Mouse (Mus musculus) embryo, embryonic 9.5 days (tissue): ENCODE results near the gene Rabif.
"Not testable (repeated sequence)": the region's sequence is repeated elsewhere in the genome, so short reads cannot be mapped to it uniquely, and the experiment has no call there.

Experiments used
- DNase-seq: peaks from one replicate; pipeline ENCODE4 v3.0.0-alpha.2; 2017; ENCODE audit errors: extremely low spot score

The Rabif gene

GRCm38 (mm10) chr1:134494428-134495215, at the start of gene Rabif:
TSS of gene Rabif (plus strand) at chr1:134494648.
- DNase-seq, result peak; percentile 97

DNA sequence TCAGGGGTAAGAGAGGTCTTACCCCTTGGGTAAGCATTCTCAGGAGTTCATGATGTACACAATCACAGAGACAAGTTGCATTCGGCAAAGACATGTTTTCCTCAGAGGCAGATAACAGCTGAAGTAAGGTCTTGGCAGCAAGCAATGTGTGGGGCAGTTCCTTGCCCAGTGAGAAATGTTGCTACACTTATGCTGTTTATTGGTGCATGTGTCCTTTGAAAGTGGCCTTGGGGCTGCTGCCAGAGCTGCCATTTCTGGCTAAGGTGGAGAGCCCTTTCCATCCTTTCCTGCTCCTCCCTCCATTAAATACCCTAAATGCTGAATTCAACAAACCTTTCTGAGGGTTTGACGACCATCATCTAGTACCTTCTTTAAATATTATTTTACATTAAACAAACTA, 49.0 kb upstream of the Rabif start:
- no peak for DNase-seq

- DNase-seq, result not testable (repeated sequence)
These were observed 45.9 kb upstream of the Rabif start for GRCm38 (mm10) chr1:134448537-134448936.

- DNase-seq, result no peak
These were observed 44.2 kb upstream of the Rabif start for GRCm38 (mm10) chr1:134450201-134450600.

DNA sequence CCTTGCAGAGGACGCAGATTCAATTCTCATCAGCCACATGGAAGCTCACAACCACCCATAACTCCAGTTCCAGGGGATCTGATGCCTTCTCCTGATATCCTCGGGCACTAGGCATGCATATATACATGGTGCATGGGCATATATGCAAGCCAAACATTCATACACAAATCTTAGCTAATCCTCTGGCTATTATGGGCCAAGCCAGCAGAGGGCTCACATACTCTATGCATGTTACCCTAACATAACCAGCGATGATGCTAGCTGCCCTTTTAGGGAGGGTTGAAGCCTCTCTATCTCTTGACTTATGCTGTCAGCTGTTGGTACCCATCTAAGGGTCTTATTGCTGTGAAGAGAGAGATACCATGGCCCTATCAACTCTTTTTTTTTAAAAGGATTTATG, 43.5 kb upstream of the Rabif start:
- no peak for DNase-seq

- DNase-seq, result peak; percentile 98
These were observed 39.3 kb upstream of the Rabif start, which contains the start of gene Klhl12 for GRCm38 (mm10) chr1:134454904-134455824. TSS of gene Klhl12 (plus strand) at chr1:134455531.

GRCm38 (mm10) chr1:134456060-134456459, 38.4 kb upstream of the Rabif start:
- no peak for DNase-seq

DNA sequence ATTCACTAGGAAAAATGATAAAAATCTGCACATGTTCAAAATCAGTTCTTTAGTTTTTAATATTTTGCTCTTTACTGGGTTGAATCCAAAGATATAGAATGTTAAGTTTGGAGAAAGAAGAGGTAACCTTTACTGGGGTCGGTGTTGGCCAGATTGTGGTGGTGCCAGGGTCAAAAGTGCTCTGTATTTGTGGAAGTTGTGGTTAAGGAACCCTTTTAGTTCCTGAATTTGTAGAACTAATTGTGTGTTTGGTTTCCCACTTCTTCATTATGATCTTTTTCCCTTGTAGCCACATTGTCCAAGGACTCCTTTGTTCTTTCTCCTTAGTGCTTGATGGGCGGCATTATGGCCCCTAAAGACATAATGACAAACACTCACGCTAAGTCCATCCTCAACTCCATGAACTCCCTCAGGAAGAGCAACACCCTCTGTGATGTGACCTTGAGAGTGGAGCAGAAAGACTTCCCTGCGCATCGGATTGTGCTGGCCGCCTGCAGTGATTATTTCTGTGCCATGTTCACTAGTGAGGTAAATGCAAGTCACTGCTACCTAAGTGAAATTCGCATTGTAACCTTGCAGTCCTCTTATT, 36.2 kb upstream of the Rabif start:
- no peak for DNase-seq

DNA sequence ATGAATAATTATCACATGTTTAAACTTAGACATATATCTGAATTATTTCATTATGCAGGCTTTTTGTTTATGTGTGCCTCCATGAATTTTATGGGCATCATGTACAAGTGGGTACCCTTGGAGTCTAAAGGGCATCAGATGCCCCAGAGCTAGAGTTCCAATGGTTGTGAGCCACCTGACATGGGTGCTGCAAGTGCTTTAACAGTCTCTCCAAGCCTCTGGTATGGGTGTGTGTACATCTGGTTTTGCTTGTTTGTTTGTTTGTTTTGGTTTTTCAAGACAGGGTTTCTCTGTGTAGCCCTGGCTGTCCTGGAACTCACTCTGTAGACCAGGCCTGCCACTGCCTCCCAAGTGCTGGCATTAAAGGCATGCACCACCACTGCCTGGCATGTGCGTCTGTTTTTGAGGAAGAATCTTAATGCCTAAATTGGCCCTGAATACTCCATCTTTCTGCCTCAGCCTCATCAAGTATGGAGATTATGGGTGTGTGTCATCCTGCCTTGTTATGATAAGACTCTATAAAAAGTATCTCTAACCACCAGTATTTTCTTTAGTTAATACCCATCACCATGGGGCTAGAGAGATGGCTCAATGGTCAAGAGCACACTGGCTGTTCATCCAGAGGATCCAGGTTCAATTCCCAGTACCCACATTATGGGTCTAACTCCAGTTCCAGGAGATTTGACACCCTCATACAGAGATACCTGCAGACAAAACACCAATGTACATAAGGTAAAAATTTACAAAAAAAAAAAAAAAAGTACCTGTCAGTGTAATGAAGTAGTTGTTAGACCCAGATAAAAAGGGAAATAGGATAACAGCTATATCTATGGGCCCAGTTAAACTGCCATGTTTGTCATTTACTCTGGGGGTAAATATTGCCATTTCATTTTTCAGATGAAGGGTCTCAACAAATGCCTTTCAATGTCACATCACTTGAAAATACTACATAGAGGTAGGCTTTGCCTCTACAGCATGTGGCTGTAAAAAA, 33.9 kb upstream of the Rabif start:
- DNase-seq, result no peak

GRCm38 (mm10) chr1:134484623-134485022, 9.8 kb upstream of the Rabif start:
- DNase-seq, result no peak

DNA sequence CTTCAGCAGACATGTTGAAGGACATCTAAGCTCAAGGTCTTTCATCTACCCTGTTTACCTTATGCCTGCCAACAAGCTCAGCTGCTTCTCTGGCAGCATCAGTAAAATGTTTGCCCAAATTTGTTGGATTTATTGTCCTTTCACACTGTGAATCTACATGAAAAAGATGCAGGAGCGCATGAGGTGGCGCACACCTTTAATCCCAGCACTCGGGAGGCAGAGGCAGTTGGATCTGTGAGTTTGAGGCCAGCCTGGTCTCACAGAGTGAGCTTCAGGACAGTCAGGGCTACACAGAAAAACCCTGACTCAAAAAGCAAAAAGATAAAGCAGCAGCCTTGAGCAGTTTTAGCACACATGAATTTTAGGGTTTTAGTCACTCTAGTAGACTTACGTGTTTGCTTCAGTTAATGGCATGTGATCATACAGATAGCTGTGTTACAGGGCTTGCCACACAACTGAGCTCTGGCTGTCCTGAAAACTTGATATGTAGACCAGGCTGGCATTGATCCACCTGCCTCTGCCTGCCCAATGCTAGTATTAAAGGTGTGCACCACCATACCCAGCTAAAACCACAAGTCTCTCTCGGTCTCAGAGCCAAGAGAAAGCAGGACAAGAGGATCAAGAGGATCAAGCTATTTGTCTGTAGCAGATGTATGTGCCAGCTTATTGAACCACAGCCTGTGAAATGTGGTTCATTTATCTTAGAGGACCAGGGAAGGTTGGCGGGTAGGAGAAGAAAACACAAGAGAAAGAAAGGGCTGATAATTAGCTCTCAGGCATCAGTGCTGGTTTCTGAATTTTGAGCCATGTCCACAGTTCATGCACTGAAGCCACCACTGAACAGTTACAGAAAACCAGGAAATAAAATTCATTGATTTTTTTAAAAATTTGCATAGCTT, 3.3 kb upstream of the Rabif start:
- DNase-seq, result no peak

- no peak for DNase-seq
These were observed 2.2 kb upstream of the Rabif start for GRCm38 (mm10) chr1:134492276-134492675.

- DNase-seq, result no peak
These were observed 952 bp upstream of the Rabif start for GRCm38 (mm10) chr1:134493496-134493895.

DNA sequence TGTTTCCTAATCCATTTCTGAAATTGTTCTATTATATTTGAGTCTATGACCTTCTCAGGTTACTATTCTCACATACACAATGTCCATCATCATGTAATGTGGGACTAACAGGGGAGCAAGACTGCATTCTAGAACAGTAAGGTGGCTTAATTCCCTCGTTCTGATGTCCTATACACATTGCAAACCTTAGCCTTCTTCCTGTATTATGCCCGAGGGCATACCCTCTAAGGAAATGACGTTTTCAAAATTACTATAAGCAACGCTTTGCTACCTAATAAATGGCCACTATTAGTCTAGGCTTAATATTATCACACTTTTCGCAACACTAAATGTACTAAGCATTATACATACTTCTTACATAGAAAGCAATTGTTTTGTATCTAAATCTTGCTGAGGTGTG, 492 bp upstream of the Rabif start:
- no peak for DNase-seq

GRCm38 (mm10) chr1:134495216-134495539, 730 bp downstream of the Rabif start:
- no peak for DNase-seq

DNA sequence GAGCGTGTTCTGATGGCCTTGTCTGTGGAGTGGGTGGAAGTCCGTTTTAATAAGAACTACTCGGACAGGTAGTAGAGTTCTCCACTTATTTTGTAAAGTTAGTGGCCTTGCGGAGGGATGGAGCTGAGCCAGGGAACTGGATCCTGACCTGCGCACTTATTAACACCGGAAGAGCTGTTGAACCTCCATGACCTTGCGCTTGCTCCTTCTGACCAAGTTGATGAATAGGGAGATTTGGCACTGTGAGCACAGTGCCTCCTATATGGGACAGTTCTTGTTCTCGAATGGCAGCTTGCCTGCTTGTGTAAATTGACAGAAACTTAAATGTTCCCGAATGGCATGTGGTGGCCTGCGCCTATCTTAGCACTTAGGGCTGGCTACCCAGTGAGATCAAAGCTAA, 1.5 kb downstream of the Rabif start:
- no peak for DNase-seq

- no peak for DNase-seq
These were observed 6.5 kb downstream of the Rabif start for GRCm38 (mm10) chr1:134500916-134501315.

GRCm38 (mm10) chr1:134506201-134506600, 11.8 kb downstream of the Rabif start:
- DNase-seq, result no peak

DNA sequence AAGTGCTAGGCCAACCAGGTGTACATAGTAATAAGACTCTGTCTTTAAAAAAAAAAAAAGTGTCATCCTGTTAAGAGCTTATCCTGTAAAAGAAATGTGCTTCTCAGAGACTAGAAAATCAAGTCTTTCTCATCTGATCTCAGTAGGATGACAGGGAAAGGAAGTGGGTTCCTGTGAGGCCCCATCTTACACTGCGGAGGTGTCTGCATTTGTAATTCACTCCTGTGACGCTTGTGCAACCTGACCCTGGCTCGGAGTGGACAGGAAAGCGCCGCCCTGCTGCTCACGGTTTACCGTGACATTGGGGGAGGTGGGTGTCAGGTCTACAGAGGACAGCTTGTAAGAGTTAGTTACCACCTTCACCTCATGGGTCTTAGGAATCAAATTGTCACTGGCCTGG, 15.6 kb downstream of the Rabif start:
- no peak for DNase-seq

DNA sequence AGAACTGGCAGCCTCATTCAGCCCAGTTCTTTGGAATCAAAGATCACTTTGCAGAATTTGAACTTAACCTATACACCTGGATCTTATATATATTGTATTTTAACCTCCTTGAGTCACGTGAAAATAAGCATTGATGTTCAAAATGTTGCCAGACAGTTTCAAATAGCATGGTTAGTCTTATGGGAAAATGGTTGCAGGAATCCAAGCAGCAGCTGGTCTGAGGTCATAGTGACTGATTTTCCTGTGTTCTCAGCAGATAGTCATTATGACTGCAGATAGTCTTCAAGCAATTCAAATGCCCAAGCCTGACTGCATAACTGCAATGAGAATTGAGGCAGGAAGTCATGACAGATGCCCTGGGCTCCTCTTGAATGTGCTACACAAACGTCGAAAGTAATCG, 17.7 kb downstream of the Rabif start:
- DNase-seq, result no peak
